Mouse (Mus musculus) CH12F3 (cell line): ENCODE measurements around the gene Gm10271.

Experiments used
- in situ Hi-C: fragments of 300-500 bp; cut with MboI; formaldehyde crosslinking; loops from 2 replicates; pipeline ENCODE4 v1.14.3; 2020; ENCODE audit warnings: low sequenced_read_pairs

Gene Gm10271

DNA sequence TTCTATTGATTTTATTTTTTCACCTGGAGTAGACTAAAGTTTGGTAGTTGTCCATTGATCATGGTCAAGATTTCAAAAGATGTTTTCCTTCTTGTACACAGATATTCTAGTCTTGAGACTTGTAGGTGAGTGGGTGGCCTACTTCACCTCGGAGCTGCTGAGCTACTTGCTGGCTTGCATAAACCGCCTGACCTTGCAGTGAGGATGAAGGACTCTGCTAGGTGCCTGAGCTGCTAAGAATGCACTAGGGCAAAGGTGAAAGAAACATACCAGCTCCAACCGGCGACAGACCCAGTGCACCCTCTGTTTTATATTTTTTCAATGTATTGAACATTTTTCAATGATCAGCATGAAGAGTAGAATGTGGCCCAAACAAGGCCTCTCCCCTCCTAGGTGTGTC is 7.9 kb upstream of the Gm10271 start:
- in situ Hi-C loops: no loop called here

DNA sequence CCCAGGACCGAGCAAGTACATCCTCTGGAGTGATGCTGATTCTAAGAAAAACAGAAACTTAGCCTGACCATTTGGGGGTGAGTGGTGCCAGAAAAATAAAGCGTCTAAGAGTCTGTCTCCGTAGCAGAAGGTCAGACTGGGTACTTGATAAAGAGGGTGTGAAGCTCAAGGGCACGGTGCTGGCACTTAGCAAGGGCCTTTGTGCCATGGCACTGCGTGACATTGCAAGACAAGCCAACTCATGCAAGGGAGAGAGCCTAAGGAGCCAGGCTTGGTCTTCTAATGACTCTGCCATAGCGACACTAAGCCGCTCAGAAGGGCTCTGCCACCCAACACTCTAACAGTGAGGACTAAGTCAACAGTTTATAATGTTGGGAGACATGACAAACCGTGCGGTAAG is 6.4 kb upstream of the Gm10271 start:
- in situ Hi-C loops: no loop called here

DNA sequence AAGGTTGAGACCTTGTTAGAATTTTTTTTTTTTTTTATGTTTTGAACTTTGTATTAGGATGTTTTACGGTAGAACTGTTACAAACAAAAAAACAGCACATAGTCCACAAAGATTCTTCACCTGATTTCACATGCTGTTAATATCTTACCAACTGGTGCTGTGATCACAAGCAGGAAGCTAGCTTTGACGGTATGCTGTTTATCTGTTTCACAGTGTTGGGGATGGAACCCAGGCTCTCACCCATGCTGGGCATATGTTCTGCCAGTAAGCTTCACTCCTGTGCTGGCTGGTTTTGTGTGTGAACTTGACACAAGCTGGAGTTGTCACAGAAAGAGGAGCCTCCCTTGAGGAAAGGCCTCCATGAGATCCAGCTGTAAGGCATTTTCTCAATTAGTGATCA is 5.4 kb upstream of the Gm10271 start:
- in situ Hi-C loops: no loop called here

GRCm38 (mm10) chr10:116977455-116977854 is 5.0 kb upstream of the Gm10271 start:
- in situ Hi-C loops: no loop called here

GRCm38 (mm10) chr10:116968741-116969140 is 3.7 kb downstream of the Gm10271 start:
- in situ Hi-C loops: no loop called here

DNA sequence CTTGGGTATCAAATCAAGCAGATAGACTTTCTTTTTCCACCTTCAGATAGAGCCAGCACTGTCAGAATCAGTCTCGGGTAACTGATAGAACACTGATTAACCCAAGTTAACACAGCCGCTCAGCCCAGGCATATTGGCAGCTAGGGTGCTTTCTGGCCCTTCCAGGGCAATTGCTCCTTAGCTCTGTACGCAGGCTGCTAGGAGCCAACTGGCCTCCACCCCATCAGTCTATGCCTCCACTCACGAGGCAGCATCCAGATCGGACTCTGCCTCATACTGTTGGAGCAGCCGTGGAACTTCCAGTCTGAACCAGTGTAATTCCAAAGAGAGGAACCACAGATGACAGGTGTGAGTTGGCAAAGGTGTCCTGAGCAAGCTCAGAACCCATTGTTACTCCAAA is 6.3 kb downstream of the Gm10271 start:
- in situ Hi-C loops: no loop called here

DNA sequence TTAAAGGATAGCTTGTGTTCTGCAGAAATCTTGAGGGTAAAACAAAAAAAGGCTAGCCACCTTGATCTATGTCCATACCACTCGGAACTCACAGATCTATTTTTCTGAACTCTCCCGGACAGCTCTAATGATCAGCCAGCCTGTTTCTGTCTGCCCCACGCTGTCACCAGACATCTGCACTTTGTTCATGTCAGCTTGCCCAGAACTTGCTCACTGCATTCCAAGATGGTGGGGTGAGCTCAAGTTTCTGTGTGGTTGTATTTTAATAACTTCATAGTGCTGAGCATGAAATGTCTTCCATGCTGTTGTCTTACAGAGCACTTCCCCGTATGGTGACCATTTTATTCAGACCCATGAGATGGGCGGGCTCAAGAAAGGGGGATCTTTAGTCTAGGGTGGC is 7.1 kb downstream of the Gm10271 start:
- in situ Hi-C loops: no loop called here

GRCm38 (mm10) chr10:116964571-116964970 is 7.8 kb downstream of the Gm10271 start:
- in situ Hi-C loops: no loop called here

DNA sequence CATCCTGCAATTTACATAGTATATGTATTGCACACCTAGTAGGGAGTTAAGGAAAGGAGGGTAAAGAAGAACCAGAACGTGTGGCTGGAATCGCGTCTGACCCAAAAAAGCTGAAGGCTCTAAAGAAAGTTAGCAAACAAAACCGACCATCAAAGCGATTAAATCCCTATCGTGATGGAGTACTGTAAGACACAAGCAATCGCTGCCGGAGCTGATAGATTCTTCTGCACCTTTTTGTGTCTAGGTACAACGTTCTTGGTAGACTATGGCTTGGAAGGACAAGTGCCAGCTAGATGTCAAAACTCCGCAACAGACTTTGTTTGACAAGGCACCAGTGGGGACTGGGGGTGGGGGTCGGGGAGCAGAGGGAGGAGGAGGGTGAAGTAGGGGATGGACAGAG is 8.3 kb downstream of the Gm10271 start:
- in situ Hi-C loops: no loop called here

- in situ Hi-C loops: no loop called here
These were observed 9.6 kb downstream of the Gm10271 start for GRCm38 (mm10) chr10:116962803-116963202.

- in situ Hi-C loops: no loop called here
These were observed 10.3 kb downstream of the Gm10271 start for GRCm38 (mm10) chr10:116962152-116962551.

- in situ Hi-C loops: no loop called here
These were observed 14.4 kb downstream of the Gm10271 start for GRCm38 (mm10) chr10:116957867-116958551.

DNA sequence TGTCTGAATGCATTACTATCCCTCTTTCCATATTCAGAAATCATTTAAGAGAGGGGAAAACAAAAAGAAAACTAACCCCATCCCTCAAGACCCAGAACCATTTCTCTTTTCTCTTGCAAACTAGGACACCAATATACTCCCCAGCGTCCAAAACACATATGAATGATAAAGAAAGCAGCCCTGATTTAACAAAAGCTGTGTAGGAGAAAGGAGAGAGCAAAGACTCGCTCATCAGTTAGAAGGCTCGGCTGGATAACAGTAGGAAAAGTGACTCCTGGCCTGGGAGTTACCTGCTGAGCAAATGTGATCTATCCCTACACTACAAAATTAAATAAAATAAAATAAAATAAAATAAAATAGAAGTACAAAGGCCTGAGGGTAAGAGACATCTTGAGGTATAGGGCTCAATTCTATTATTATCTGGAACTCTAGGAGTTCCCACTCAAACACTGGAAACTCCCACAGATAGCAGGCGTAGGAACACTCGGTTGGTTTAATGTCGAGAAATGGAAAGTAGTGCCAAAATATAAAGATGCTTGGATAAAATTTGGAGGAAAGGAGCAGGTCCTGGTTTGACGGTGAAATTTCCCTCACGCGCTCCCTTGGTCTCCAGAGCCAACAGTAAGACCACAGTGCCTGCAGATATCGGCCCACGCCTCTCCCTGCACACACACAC is 15.8 kb downstream of the Gm10271 start:
- in situ Hi-C loops: no loop called here

DNA sequence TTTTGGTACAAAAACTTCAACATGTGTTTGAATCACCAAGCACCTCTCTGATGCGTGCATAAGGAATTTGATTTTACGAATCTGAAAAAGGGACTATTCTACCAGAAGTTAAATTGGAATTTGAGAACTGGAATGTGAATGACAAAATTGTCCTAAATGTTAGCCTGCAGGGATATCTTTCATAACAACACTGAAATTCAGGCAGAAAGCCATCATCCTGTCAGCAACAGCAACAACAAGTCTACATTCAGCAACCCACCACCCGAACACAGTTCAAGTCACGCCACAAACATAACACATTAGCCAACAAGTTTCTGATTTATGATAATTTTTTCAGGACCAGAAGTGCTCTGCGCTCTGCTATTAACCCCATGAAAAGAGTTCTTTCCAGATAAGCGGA is 17.2 kb downstream of the Gm10271 start:
- in situ Hi-C loops: no loop called here

GRCm38 (mm10) chr10:116950886-116951285 is 21.5 kb downstream of the Gm10271 start:
- in situ Hi-C loops: no loop called here

- in situ Hi-C loops: no loop called here
These were observed 22.2 kb downstream of the Gm10271 start, which contains the start of gene Rab3ip for GRCm38 (mm10) chr10:116950009-116950769. TSS of gene Rab3ip (minus strand) at chr10:116950769.

- in situ Hi-C loops: no loop called here
These were observed 23.0 kb downstream of the Gm10271 start for GRCm38 (mm10) chr10:116949111-116950008.

DNA sequence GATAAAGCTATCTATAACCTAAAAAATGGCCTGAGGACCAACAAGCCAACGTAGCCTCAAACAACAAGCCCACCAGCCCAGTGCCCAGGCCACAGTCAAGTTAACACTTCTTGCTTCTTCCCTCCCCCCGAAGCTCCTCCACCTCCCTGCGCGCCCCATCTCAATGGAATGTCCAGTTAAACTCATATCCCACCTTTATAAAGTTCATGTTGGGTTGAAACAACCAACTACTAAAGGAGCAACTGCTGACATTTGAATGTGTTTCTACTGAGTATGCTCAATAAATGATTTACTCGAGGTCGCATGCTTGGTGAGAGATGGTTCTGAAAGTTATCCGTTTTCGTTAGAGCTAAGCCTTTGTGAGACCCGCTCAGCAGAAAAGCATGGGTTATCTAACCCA is 24.0 kb downstream of the Gm10271 start:
- in situ Hi-C loops: no loop called here

- in situ Hi-C loops: no loop called here
These were observed 27.5 kb downstream of the Gm10271 start for GRCm38 (mm10) chr10:116944940-116945339.

GRCm38 (mm10) chr10:116944144-116944543 is 28.3 kb downstream of the Gm10271 start:
- in situ Hi-C loops: no loop called here

DNA sequence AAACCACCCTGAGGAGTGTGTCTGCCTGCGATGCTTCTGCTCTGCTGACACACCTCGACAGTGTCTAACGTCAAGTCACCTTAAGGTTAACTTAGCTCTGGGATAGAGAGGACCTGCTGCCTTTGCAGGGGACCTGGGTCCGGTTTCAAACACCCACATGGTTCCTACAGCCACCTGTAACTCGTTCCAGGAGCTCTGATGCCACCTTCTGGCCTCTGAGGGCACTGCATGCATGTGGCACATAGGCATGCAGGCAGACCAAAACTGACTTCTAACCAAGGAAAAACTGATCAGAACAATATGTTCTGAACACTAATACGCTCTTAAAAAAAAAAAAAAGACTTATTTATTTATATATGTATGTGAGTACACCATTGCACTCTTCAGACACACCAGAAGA is 29.4 kb downstream of the Gm10271 start:
- in situ Hi-C loops: no loop called here
